Mouse (Mus musculus): Measurements from ENCODE around the gene Gm48552. TPM values are rescaled to one million over a fixed set of nuclear protein-coding genes. Genes with fewer than 3 reads are reported as not detected.

Gene Gm48552
- polyA plus RNA-seq, 1 experiment from 2014 or later, result 1.2 TPM

DNA sequence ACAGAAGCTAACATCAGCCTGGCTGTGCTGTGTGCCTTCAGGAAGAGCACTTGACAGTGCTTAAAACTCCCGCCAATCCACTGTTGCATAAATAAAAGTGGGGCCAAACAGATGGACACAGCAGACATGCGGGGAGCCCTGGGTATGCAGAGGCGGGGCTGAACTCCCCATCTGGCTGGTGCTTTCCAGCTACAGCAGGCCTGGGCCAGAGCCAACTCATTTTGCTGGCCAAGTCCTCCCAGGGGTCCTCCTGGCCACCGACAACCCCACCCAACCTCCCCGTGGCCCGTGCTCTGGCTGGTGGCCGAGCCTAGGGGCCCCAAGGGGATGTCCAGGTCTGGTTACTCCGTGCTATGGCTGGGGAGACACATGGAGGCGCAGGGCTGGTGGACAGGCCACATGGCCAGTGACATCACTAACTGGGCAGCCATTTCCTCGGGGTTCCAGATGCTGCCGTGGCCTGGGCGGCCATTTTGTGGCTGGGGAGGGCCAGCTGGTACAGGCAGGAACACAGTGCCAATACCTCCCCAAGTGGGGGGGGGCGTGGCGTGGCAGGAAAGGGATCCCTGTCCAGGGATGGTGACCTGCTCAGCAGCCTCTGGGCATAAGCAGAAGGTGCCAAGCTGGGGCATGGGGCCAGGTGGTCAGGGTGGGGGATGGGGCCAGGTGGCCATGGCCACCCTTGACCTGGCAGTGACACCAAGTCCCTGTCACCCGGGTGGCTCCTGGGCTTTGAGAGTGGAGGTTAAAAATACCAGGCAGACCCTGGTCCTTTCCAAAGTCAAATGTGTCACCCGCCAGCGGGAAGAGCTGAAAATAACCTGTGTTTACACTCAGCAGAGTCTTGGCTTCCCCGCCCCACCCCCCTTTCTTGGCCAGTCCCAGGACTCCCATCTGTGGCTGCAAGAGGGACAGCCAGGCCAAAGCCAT lies 22.9 kb downstream of the Gm48552 start:
- no peak; the same call in 1 of the 2 replicates for ATAC-seq

DNA sequence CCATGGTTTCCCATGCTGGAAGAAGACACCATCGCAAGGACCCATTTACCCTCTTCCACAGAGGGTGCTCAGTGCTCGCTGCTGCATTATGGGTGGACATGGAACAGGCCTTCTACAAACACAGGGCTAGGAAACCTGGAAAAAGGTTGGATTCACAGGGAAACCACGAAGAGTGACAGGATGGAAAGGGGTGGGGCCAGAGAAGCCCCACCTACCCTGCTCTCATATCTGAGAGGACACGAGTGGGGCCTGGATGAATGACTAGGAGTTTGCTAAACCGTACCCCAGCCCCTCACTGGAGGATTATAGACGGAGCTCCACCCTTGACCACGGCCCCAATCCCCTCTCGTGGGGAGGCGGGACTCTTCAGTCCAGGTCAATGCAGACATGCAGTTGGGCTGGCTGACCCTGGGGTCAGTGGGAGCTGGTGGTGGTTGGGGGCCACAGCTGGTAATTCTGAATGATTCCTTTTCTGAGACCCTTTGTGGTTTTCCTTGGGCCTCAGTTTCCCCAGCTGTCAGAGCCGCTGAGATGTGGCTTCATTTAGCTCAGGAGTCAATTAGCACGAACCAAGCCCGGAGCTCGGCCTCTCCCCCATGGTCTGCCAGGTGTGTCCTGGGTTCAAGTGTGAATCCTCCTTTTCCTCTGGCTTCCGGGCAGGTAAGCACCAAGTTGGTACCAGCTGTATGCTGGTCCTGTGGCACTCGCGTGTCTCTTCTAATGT lies 23.9 kb downstream of the Gm48552 start:
- H3K27ac ChIP-seq, result peak overlapping the region; percentile 67
- H3K9me3 ChIP-seq, result no peaks in the 10 kb centered on the region
- peaks cover 89% of the 10 kb centered on the region for H3K4me1 ChIP-seq (replicated peaks)
- WGBS, result 76% methylated on average over 16 of the region's 16 CpGs
- H3K4me2 ChIP-seq (replicated peaks), result no peak overlapping the region
- H3K9ac ChIP-seq (replicated peaks), result 0 out of 2 replicates have a peak overlapping the region, but pooled peaks have one; percentile 7
- no peak for ATAC-seq
- peaks cover 18% of the 10 kb centered on the region for H3K27me3 ChIP-seq
- no peak overlapping the region for H3K4me3 ChIP-seq (replicated peaks)
- H3K36me3 ChIP-seq, result peaks cover 7% of the 10 kb centered on the region; the same call in 1 of the 2 replicates

More for the DNA sequence above, 22.9 kb downstream of the Gm48552 start:
- Histone ChIP-seq H3K9ac (replicated peaks) (0 out of 2 replicates have a peak overlapping the region, but pooled peaks have one; percentile 7), H3K4me1 (replicated peaks) (peaks cover 89% of the 10 kb centered on the region), H3K9me3 (no peaks in the 10 kb centered on the region), H3K4me3 (replicated peaks) (no peak overlapping the region), H3K27me3 (peaks cover 25% of the 10 kb centered on the region), H3K36me3 (peaks cover 17% of the 10 kb centered on the region; the same call in 1 of the 2 replicates), H3K27ac (peak overlapping the region; percentile 67), H3K4me2 (replicated peaks) (no peak overlapping the region)
- 68% methylated on average over 18 of the region's 18 CpGs for WGBS

DNA sequence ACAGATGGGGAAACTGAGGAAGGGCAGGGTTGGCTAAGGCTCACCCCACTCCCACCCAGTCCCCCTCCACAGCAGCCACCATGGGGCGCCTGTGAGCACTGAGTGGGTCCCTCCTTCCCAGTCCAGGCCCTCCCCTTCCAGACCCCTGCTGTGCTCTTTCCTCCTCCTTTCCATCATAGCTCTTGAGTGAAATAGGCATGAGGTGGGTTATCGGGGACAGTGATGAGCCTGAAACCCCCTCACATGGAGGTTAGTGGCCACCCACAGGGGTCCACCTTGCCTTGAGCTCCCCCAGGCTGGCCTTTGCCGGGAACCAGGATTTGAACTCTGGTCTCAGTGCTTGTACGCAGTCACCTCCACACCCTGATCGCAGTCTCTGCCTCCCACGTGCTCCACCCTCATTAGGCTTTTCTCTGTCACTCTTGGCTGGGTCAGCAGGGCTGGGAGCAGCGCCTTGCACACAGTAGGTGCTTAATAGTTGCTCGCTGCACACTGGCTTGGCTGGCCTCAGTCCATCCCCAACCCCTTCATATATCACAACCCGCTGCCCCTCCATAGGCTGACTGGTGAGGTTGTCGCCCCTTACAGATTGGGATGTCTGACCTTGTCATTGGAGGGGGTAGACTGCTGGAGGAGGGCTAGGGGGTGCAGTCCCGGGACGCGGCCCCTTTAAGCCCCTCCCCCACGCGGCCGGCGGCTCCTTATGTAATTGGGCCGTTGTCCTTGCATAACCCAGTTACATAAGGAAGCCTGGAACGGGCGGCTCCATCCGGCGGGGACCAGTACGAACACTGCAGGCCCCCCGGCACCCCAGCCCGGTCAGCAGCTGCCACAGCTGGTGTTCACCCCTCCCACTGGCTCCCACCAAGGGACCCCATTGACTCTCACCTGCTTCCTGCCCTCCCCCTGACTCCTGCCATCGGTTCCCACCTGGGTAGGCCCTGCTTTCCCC lies 24.8 kb downstream of the Gm48552 start:
- H3K4me1 ChIP-seq (replicated peaks), result peaks cover 90% of the 10 kb centered on the region
- H3K4me3 ChIP-seq (replicated peaks), result no peak overlapping the region
- peak overlapping the region; percentile 32 for H3K4me2 ChIP-seq (replicated peaks)
- H3K36me3 ChIP-seq, result no peaks in the 10 kb centered on the region
- 27% methylated on average over 26 of the region's 26 CpGs for WGBS
- ATAC-seq, result no peak
- H3K27me3 ChIP-seq, result peaks cover 12% of the 10 kb centered on the region
- H3K9me3 ChIP-seq, result no peaks in the 10 kb centered on the region
- peak overlapping the region; percentile 49; the same call in 1 of the 2 replicates for H3K9ac ChIP-seq (replicated peaks)
- no peak overlapping the region for H3K27ac ChIP-seq

DNA sequence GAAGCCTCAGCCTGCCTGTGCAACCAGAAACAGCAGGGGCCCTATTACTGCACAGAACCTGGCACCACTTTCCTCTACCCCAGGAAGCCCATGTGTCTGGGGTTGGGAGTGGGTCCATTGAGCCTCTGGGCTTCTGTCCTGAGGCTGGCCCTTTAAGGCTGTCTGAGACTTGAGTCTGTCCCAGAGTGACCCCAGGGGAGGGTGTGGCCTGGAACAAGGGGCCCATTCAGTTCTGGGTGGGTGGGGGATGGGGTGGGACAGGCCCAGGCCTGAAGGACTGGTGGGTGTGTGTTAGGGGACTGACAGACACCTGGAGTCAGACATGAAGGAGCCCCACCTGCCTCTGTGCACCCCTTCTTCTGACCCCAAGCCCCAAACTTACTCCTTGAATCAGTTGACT lies 25.9 kb downstream of the Gm48552 start:
- Histone ChIP-seq H3K9ac (replicated peaks) (no peak overlapping the region), H3K27ac (no peak overlapping the region), H3K4me3 (replicated peaks) (no peak overlapping the region), H3K27me3 (peaks cover 5% of the 10 kb centered on the region; the same call in 1 of the 2 replicates), H3K4me2 (replicated peaks) (no peak overlapping the region), H3K9me3 (no peaks in the 10 kb centered on the region), H3K4me1 (replicated peaks) (peaks cover 84% of the 10 kb centered on the region), H3K36me3 (peaks cover 4% of the 10 kb centered on the region; the same call in 1 of the 2 replicates)
- ATAC-seq, result no peak

DNA sequence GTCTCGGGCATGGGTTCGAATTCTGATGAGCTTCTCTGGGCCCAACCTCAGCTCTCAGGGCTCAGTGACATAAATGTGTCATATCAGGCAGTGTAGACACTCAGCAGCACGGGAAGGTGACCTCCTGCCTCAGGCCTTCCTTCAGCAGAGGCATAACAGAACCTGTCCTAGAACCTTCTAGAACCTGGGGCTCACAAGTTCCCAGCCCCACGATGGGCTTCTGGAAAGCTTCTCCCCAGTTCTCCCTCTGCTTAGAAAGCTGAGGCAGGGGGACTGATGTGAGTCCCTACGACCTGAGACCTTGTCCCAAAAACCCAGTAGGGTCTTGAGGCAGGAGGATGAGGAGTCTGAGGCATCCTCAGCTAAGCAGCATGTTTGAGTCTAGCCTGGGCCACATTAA lies 26.3 kb downstream of the Gm48552 start:
- ATAC-seq, result no peak
- H3K27ac ChIP-seq, result no peak overlapping the region
- H3K4me3 ChIP-seq (replicated peaks), result no peak overlapping the region
- H3K4me2 ChIP-seq (replicated peaks), result no peak overlapping the region
- H3K9me3 ChIP-seq, result no peaks in the 10 kb centered on the region
- no peak overlapping the region for H3K9ac ChIP-seq (replicated peaks)
- H3K36me3 ChIP-seq, result peaks cover 8% of the 10 kb centered on the region
- peaks cover 80% of the 10 kb centered on the region for H3K4me1 ChIP-seq (replicated peaks)
- H3K27me3 ChIP-seq, result peaks cover 5% of the 10 kb centered on the region; the same call in 1 of the 2 replicates
- 76% methylated on average over 5 of the region's 5 CpGs for WGBS

DNA sequence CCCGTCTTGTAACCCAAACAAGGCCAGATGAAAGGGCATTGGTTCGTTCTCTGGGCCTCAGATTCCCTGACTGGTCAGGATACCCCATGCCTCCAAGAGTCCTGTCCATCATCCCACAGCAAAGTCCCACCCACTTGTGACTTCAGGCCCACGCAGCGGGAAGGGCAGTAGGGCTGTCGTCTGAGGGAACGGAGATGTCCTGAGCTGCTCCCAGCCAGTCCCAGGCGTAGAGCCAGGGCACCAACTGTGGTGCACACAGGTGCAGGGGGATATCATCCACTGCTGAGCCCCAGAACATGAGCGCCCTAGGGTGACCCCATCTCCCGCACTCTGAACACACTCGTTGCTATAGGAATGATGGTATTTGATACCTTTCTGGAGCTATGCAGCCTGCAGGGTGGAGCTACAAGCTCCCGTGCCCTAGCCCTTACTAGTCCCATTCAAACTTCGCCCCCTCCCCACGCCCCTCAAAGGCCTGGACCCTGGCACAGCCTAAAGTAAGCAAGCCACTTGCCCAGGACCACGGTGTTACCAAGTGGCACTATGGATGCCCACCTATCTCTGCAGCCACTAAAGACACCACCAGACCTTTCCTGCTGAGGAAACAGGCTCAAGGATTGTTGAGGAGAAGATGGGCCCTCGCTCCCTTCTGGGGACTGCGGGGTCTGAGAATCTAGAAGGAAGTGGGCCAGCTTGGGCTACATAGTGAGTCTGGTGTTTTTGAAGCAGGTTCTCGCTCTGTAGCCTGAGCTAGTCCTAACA lies 26.9 kb downstream of the Gm48552 start:
- no peak overlapping the region for H3K27ac ChIP-seq
- 65% methylated on average over 17 of the region's 17 CpGs for WGBS

DNA sequence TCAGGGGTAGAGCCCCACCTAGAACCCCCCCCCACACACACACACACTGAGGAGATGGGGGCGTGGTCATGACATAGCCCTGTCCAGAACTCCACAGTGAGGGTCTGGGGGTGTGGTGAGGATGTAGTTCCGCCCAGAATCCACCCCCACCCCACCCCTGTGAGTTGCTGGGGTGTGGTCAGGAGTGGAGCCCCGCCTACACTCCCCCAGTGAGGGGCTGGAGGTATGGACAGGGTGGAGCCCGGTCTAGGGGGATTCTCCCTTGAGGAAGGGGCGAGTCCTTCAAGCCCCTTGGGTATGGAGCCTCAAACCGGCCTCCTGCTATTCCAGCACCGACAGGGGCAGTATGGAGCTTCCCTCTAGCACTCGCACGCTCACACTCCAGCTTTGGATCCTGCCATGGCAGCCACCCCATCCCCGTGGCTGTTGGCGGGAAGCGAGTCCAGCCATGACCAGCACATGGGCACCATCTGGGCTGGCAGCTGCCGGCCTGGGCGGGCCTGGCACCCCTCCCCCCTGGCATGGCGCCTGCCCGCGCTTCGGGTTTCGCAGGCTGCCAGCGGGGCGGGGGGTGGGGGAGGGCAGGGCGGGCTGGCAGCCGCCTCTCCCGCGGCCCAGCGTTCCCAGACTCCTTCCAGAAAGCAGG lies 27.9 kb downstream of the Gm48552 start:
- Histone ChIP-seq H3K4me1 (replicated peaks) (peaks cover 67% of the 10 kb centered on the region), H3K4me3 (replicated peaks) (peak overlapping the region; percentile 27; the same call in 1 of the 2 replicates), H3K9me3 (no peaks in the 10 kb centered on the region), H3K27ac (peak overlapping the region; percentile 59), H3K9ac (replicated peaks) (peak overlapping the region; percentile 48; the same call in 1 of the 2 replicates), H3K4me2 (replicated peaks) (peak overlapping the region; percentile 55), H3K36me3 (peaks cover 12% of the 10 kb centered on the region), H3K27me3 (peaks cover 5% of the 10 kb centered on the region; the same call in 1 of the 2 replicates)
- WGBS, result under 1% methylated on average over 20 of the region's 26 CpGs
- ATAC-seq, result peak; percentile 75

More for the DNA sequence above, 26.9 kb downstream of the Gm48552 start:
- peaks cover 76% of the 10 kb centered on the region for H3K4me1 ChIP-seq (replicated peaks)
- H3K9me3 ChIP-seq, result no peaks in the 10 kb centered on the region
- peaks cover 12% of the 10 kb centered on the region for H3K36me3 ChIP-seq
- peaks cover 5% of the 10 kb centered on the region; the same call in 1 of the 2 replicates for H3K27me3 ChIP-seq
- no peak overlapping the region for H3K9ac ChIP-seq (replicated peaks)
- no peak overlapping the region for H3K4me3 ChIP-seq (replicated peaks)
- ATAC-seq, result no peak
- no peak overlapping the region for H3K4me2 ChIP-seq (replicated peaks)

DNA sequence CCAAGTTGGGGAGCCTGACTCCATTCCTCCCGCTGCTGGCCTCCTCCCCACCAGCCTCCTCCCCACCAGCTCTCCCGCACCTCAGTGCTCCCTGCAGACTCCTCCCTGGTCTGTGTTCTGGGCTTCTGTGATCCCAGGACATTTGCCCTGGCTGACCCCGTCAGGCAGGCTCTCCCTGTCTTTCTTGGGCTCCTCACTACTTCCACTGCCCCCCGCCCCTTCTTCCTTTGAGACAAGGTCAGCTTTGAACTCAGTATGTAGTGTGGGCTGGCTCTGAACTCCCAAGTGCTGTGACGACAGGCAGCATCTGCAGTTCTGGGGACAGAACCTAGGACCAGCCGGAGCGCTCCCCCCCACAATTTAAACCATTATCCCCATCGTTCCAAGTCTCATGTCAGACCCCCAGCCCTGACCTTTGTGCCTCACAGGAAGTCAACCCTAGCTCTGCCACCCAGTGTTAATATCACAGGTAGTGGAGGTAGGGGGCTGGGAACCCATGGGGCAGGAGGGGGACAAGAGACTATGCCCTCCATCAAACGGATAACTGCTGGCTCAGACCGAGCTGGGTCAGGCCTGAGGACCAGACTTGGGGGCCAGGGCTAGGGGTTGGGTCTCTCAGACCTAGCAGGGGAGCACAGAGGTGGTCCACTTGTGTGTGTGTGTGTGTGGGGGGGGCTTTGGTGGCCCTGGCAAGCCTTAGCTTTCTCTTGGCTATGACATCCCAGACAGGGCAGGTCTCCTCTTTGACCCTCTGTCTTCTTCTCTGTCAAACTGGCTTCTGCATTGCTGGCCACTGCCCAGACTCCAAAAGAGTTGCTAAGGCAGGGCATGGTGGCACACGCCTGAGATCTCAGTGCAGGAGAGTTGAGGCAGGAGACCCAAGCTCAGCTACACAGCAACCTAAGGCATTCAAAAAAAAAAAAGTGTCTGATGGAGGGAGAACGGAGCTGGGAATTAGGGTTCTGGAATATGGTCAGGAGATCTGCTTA lies 28.7 kb downstream of the Gm48552 start:
- H3K27me3 ChIP-seq, result peaks cover 9% of the 10 kb centered on the region; the same call in 1 of the 2 replicates
- 43% methylated on average over 12 of the region's 12 CpGs for WGBS
- peak overlapping the region; percentile 48; the same call in 1 of the 2 replicates for H3K9ac ChIP-seq (replicated peaks)
- H3K36me3 ChIP-seq, result peaks cover 12% of the 10 kb centered on the region
- H3K4me3 ChIP-seq (replicated peaks), result peak overlapping the region; percentile 27; the same call in 1 of the 2 replicates
- no peaks in the 10 kb centered on the region for H3K9me3 ChIP-seq
- H3K4me2 ChIP-seq (replicated peaks), result peak overlapping the region; percentile 55
- H3K27ac ChIP-seq, result peak overlapping the region; percentile 59
- peaks cover 59% of the 10 kb centered on the region for H3K4me1 ChIP-seq (replicated peaks)
- ATAC-seq, result peak; percentile 25; the same call in 1 of the 2 replicates

DNA sequence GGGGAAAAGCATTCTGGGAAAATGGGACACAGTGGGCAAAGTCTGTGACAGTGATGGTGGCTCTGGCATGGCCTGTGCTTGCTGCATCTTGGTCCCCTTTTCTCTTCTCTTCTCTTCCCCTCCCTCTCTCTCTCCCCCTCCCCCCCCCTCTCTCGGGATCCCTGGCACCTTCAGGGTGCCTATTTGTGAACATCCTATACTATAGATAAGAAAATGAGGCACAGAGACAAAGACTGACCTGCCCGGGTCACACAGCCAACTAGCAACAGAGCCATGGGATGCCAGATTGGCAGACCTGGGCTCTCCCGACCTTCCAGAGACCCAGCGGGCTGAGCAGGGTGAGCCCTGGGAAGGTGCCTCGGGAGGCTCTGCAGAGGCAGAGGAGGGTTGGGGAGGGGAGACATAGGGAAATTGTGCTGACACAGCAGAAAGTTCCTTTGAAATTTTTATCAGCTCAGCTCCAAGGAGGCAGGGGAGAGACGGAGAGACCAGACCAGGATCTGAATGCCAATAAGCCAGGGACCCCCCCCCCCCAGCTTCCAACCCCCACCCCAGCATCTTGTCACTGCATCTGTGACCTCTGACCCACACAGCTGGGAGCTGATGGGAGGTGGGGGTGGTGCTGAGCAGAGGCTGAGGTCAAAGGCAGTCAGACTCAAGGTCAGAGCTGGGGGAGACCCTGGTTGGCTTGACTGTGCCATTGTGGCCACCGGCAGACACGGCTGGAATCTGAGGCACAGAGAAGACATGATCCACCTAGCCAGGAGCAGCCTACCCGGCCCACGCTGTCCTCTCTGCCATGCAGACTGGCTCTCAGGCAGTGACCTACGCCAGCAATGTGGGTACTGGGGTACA lies 29.6 kb downstream of the Gm48552 start:
- H3K9me3 ChIP-seq, result no peaks in the 10 kb centered on the region
- H3K36me3 ChIP-seq, result peaks cover 12% of the 10 kb centered on the region
- H3K27me3 ChIP-seq, result peaks cover 14% of the 10 kb centered on the region; the same call in 1 of the 2 replicates
- ATAC-seq, result no peak
- H3K27ac ChIP-seq, result peak overlapping the region; percentile 14; the same call in 1 of the 2 replicates
- H3K4me1 ChIP-seq (replicated peaks), result peaks cover 50% of the 10 kb centered on the region
- no peak overlapping the region for H3K9ac ChIP-seq (replicated peaks)
- 45% methylated on average over 11 of the region's 11 CpGs for WGBS
- no peak overlapping the region for H3K4me3 ChIP-seq (replicated peaks)
- H3K4me2 ChIP-seq (replicated peaks), result no peak overlapping the region
